Mouse (Mus musculus): ENCODE measurements around the gene Rangap1.
A peak's percentile ranks its signal among the peaks of the same experiment; 100 is the strongest.
"Not testable (repeated sequence)": the region's sequence is repeated elsewhere in the genome, so short reads cannot be mapped to it uniquely, and the experiment has no call there.

Gene Rangap1

DNA sequence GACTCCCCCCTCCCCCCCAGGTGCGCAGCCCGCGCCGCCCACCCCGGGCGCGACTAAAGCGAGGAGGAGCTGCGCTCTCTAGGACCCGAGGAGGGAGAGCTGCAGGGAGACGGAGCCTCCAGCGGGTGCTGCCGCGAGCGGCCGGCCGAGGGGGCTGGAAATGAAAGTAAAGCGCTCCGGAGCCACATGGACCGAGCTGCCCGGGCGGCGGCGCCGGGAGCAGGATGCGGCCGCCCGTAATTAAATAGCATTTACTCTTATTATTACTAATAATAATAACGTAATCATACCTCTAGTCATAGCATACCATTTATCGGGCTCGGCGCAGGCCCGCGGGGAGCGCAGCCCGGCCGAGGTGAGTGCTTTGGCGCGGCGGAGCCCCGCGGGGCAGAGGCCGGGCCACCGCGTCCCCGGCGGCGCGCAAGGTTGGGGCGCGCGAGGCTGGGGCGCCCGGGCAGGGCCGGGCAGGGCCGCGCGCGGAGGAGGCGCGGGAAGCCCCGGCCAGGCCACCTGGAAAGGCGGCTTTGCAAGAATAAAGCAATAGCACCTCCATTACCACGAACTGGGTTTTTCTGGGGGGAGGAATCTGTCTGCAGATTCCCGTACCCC lies at the start of gene Rangap1, which contains the start of gene Zc3h7b:
Rangap1 (minus strand) TSS at position 539 of the 609 bp plus-strand sequence.
Zc3h7b (plus strand) TSS at position 66 of the 609 bp plus-strand sequence.
- DNase-seq (ENCODE audit: low spot score), result peak; percentile 56

DNA sequence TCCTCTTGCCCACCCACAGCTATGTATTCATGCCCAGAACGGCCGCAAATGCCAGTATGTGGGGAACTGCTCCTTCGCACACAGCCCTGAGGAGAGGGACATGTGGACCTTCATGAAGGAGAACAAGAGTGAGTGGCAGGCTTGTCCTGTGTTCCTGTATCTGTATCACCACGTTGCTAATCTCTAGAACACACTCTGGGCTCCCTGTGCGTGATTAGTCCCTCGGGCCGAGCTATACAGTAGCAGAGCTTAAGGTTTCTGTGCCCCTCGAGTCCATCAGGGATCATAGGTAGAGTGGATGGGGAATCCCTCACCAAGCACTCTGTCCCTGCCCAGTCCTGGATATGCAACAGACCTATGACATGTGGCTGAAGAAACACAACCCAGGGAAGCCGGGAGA lies 47.1 kb upstream of the Rangap1 start:
- DNase-seq (ENCODE audit: low spot score), result no peak

DNA sequence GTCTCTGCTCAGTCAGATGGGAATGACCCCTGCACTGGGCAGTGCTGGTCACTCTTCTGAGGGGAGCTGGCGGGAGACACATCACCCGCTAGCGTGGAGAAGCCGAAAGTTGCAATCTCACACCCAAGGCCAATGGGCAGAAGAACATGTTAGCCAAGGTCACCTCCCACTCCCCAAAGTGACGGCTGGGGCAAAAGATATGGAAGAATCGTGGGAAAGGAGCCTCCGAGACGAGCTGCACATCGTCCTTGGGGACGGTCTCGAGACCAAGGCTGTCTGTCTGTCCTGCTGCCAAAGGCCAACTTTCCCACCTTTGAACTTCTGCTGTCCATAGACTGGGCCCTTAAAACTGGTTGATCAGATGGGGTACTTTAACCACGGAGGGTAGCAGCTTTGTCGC lies 42.2 kb upstream of the Rangap1 start:
- no peak for DNase-seq (ENCODE audit: low spot score)

DNA sequence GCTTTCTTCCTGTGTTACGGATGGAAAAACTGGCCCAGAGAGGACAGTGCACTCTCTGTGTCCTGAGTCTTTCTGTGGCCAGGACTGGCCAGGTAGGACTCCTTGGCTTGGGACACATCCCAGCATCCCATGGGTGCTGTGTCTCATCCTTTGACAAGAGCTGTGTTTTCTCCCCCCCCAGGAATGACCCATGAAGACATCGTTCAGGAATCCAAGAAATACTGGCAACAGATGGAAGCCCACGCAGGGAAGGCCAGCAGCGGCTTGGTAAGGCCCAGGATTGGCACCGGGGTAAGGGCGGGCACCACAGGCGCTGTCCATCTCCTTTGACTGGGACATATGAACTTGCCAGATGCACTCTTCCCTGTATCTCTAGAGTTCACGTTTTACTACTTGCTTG lies 40.4 kb upstream of the Rangap1 start:
- DNase-seq (ENCODE audit: low spot score), result no peak

DNA sequence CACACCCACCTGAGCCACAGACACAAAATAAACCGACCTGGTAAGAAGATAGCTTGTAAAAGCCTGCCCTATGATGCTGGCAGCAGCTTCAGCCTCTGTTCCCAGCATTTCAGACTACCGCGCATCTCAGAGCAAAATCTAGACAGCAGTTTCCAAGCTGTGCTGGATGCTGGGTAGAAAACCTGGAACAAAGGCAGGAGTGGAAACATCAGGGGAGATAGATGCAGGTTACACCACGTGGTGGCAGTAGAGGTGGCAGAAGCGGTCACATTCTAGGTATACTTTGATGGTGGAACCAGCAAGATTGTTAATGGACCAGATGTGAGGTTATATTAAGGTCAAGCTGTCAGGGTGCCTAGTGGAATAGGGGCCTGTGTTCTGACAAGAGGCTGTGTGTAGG lies 39.4 kb upstream of the Rangap1 start:
- no peak for DNase-seq (ENCODE audit: low spot score)

DNA sequence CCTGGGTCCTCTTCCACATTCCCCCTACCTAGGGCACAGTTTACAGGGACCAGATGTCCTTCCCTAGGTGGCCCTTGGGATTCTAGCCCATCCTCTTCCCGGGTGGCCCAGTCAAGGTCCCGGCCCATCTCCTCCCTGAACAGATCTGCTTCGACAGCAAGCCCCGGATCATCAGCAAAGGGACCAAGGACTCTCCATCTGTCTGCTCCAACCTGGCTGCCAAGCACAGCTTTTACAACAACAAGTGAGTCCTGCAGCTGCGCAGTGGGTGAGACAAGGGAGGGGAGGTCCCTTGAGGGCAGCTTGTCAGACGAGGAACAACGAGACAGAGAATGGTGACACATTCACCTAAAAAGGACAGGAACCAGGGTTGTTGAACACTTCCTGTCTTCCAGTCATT lies 36.5 kb upstream of the Rangap1 start:
- no peak for DNase-seq (ENCODE audit: low spot score)

GRCm38 (mm10) chr15:81776631-81777422 lies 31.5 kb upstream of the Rangap1 start:
- DNase-seq (ENCODE audit: low spot score), result no peak

- DNase-seq (ENCODE audit: low spot score), result no peak
These were observed 29.3 kb upstream of the Rangap1 start for GRCm38 (mm10) chr15:81774505-81775171.

- DNase-seq (ENCODE audit: low spot score), result no peak
These were observed 27.2 kb upstream of the Rangap1 start for GRCm38 (mm10) chr15:81772431-81773120.

- DNase-seq (ENCODE audit: low spot score), result no peak
These were observed 23.7 kb upstream of the Rangap1 start for GRCm38 (mm10) chr15:81769037-81769436.

GRCm38 (mm10) chr15:81766439-81766838 lies 21.1 kb upstream of the Rangap1 start:
- DNase-seq (ENCODE audit: low spot score), result no peak

GRCm38 (mm10) chr15:81765651-81766050 lies 20.3 kb upstream of the Rangap1 start:
- DNase-seq (ENCODE audit: low spot score), result no peak

DNA sequence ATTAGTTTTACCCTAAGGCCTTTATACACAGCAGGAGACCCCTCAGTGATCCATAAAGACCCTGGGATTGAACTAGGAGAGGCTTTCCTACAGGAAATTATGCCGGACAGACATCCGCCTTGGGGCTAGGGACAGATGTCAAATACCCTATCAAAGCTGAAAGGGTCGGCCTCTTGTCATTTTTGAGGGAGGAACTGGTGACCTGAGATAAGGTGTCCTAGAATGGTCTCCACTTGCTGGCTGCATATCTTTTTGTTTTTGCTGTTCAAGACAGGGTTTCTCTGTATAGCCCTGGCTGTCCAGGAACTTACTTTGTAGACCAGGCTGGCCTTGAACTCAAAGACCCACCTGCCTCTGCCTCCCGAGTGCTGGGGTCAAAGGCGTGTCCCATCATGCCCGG lies 19.2 kb upstream of the Rangap1 start:
- DNase-seq (ENCODE audit: low spot score), result peak; percentile 47

GRCm38 (mm10) chr15:81761959-81762358 lies 16.6 kb upstream of the Rangap1 start:
- no peak for DNase-seq (ENCODE audit: low spot score)

DNA sequence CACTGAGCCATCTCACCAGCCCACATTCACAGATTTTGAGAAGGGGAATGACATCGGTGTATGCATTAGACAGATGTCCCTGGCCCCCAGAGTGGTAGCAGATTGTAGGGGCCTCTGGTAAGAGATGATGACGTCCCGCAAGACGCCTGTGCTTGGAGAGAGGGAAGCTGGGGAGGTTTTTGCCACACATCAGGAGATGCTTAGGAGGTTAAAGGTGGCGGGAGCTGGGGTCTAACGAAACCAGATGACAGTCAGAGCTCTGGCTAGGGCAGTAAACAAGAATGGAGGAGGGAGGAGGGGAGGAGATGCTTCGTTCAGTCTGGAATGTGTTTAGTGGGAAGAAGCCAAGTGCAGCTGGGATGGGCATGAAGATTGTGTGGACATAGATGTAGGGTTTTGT lies 16.1 kb upstream of the Rangap1 start:
- DNase-seq (ENCODE audit: low spot score), result no peak

DNA sequence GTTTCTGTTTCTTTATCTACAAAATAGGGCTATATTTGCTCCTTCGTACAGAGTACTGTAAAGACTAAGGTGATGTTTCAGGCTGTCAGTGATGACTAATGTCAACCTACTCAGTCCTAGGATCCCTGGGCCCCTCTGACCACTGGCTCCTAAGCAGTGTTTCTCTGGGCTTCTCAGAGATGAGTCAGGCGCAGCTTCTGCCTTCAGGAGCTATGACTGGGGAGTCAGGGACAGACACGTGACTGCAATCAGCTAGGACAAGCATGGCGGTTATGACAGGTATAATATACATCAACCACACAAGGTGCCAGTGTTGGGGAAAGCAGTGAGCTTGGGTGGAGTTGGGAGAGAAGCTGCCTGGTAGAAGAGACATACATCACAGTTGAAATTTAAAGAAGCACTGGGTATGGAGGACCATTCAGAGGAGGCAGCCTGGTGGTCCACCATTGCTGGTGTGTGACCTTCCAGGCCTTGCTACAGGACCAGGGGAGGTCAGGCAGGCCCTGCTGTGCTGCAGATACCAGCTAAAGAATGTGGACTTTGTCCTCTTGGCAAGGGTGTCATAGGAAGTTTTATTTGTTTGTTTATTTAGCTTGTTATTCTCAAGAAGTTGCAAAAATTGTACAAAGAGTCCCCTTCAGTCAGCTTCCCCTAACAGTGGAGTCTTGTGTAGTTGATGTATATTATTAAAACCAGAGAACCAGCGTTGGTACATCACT lies 15.2 kb upstream of the Rangap1 start:
- no peak for DNase-seq (ENCODE audit: low spot score)

DNA sequence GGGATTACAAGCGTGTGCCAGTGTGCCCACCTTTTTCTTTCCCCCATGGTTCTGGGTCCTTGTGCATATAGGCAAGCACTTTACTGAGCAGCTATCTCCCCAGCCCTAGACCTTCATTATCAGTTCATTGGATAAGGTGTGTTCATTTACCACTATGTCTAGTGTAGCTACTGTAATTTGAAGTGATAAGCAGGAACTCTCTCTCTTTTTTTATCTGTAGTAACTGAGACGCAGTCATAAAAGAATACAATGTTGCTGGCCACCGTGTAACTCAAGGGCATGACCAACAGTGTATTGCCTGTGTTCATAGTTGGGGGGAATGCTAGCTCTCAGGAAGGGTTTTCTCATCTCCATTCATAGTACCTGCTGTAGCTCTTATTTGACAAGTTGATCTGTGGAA lies 14.2 kb upstream of the Rangap1 start:
- DNase-seq (ENCODE audit: low spot score), result no peak

DNA sequence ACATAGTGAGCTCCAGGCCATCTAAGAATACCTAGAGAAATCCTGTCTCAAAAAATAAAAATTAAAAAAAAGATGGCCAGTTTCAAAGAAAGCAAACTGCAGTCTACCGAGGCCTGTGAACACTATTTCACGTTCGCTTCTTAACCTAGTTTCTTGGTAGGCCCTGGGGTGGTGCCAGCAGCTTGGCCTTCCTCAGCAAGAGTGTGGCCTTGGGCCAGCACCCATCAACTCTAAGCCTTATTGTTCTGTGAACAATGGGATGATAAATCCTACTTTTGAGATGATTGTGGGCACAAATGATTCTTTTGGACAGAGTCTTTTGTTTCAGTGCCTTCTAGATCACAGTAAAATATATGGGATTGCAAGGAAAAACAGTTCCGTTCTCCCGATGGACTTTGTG lies 13.4 kb upstream of the Rangap1 start:
- no peak for DNase-seq (ENCODE audit: low spot score)

GRCm38 (mm10) chr15:81753669-81754068 lies 8.3 kb upstream of the Rangap1 start:
- no peak for DNase-seq (ENCODE audit: low spot score)

DNA sequence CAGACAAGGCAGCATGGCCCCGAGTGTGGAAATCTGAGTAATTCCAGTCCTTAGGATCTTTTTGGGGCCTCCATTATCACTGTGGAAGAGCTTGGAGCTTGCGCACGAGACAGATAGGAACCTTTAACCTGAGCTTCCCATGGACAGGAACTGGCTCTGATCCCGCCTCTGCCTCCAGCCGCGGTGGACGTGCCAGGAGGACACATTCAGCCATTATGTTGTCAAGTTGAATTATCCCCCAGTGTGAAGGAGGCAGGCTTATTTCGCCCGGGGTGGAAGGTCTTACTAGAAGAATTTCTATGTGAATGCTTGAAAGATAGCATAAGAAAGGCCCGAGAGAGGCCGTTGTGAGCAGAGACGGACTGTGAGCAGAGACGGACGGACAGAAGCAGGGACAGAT lies 4.4 kb upstream of the Rangap1 start:
- DNase-seq (ENCODE audit: low spot score), result no peak

- no peak for DNase-seq (ENCODE audit: low spot score)
These were observed 328 bp upstream of the Rangap1 start for GRCm38 (mm10) chr15:81745601-81746114.

DNA sequence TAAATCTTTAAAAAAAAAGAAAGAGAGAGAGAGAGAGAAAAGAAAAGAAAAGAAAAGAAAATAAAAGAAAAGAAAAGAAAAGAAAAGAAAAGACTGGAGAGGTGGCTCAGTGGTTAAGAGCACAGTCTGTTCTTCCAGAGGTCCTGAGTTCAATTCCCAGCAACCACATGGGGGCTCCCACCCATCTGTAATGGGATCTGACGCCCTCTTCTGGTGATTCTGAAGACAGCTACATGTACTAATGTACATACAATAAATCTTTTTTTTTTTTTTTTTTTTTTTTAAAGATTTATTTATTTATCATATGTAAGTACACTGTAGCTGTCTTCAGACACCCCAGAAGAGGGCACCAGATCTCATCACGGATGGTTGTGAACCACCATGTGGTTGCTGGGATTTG lies 3.0 kb downstream of the Rangap1 start:
- not testable (repeated sequence) for DNase-seq (ENCODE audit: low spot score)

Measured in c-Kit-positive CD71-positive TER-119-positive erythroid progenitor cells, embryonic 14.5 days (primary cell).